Mouse (Mus musculus): ENCODE data around the gene Gria4. TPM values are rescaled to one million over a fixed set of nuclear protein-coding genes. Genes with fewer than 3 reads are reported as not detected.

The Gria4 gene
- polyA plus RNA-seq, 1 experiment from 2014 or later: 25.4 TPM

GRCm38 (mm10) chr9:4539218-4539617 is 256.8 kb downstream of the Gria4 start:
- Histone ChIP-seq H3K9ac (replicated peaks) (no peak overlapping the region), H3K27me3 (no peaks in the 10 kb centered on the region), H3K4me3 (replicated peaks) (no peak overlapping the region), H3K36me3 (no peaks in the 10 kb centered on the region), H3K27ac (no peak overlapping the region), H3K9me3 (no peaks in the 10 kb centered on the region), H3K4me1 (replicated peaks) (no peaks in the 10 kb centered on the region), H3K4me2 (replicated peaks) (no peak overlapping the region)
- no peak for ATAC-seq
- 89% methylated on average over 1 of the region's 1 CpGs for WGBS

- no peak overlapping the region for H3K27ac ChIP-seq
- 90% methylated on average over 6 of the region's 6 CpGs for WGBS
- no peaks in the 10 kb centered on the region for H3K36me3 ChIP-seq
- H3K4me2 ChIP-seq (replicated peaks): no peak overlapping the region
- no peaks in the 10 kb centered on the region for H3K9me3 ChIP-seq
- H3K4me3 ChIP-seq (replicated peaks): no peak overlapping the region
- no peaks in the 10 kb centered on the region for H3K4me1 ChIP-seq (replicated peaks)
- H3K9ac ChIP-seq (replicated peaks): no peak overlapping the region
- peak; percentile 60; the same call in 1 of the 2 replicates for ATAC-seq
- no peaks in the 10 kb centered on the region for H3K27me3 ChIP-seq
Measured at GRCm38 (mm10) chr9:4536514-4537150, 259.4 kb downstream of the Gria4 start.

- no peaks in the 10 kb centered on the region for H3K27me3 ChIP-seq
- 70% methylated on average over 1 of the region's 1 CpGs for WGBS
- H3K4me2 ChIP-seq (replicated peaks): no peak overlapping the region
- no peak overlapping the region for H3K4me3 ChIP-seq (replicated peaks)
- no peaks in the 10 kb centered on the region for H3K9me3 ChIP-seq
- peaks cover 12% of the 10 kb centered on the region for H3K4me1 ChIP-seq (replicated peaks)
- H3K36me3 ChIP-seq: no peaks in the 10 kb centered on the region
- H3K27ac ChIP-seq: peak overlapping the region; percentile 56
- no peak overlapping the region for H3K9ac ChIP-seq (replicated peaks)
- peak; percentile 80 for ATAC-seq
Measured at GRCm38 (mm10) chr9:4514563-4514885, 281.5 kb downstream of the Gria4 start.

GRCm38 (mm10) chr9:4513796-4514562 is 282.1 kb downstream of the Gria4 start:
- H3K4me3 ChIP-seq (replicated peaks): no peak overlapping the region
- H3K9ac ChIP-seq (replicated peaks): no peak overlapping the region
- H3K9me3 ChIP-seq: no peaks in the 10 kb centered on the region
- H3K27ac ChIP-seq: peak overlapping the region; percentile 56
- H3K27me3 ChIP-seq: no peaks in the 10 kb centered on the region
- peaks cover 12% of the 10 kb centered on the region for H3K4me1 ChIP-seq (replicated peaks)
- peak; percentile 68 for ATAC-seq
- no peak overlapping the region for H3K4me2 ChIP-seq (replicated peaks)
- no peaks in the 10 kb centered on the region for H3K36me3 ChIP-seq

GRCm38 (mm10) chr9:4506086-4506485 is 289.9 kb downstream of the Gria4 start:
- Histone ChIP-seq H3K27me3 (no peaks in the 10 kb centered on the region), H3K4me1 (replicated peaks) (no peaks in the 10 kb centered on the region), H3K27ac (no peak overlapping the region), H3K4me2 (replicated peaks) (no peak overlapping the region), H3K36me3 (no peaks in the 10 kb centered on the region), H3K4me3 (replicated peaks) (no peak overlapping the region), H3K9ac (replicated peaks) (no peak overlapping the region), H3K9me3 (no peaks in the 10 kb centered on the region)
- WGBS: 93% methylated on average over 3 of the region's 3 CpGs
- ATAC-seq: no peak

GRCm38 (mm10) chr9:4505087-4505486 is 290.9 kb downstream of the Gria4 start:
- Histone ChIP-seq H3K9ac (replicated peaks) (no peak overlapping the region), H3K4me2 (replicated peaks) (no peak overlapping the region), H3K27me3 (no peaks in the 10 kb centered on the region), H3K4me3 (replicated peaks) (no peak overlapping the region), H3K4me1 (replicated peaks) (no peaks in the 10 kb centered on the region), H3K9me3 (no peaks in the 10 kb centered on the region), H3K36me3 (no peaks in the 10 kb centered on the region), H3K27ac (no peak overlapping the region)
- no peak for ATAC-seq
- WGBS: 3% methylated on average over 1 of the region's 1 CpGs

GRCm38 (mm10) chr9:4486428-4486827 is 309.6 kb downstream of the Gria4 start:
- no peak overlapping the region for H3K4me2 ChIP-seq (replicated peaks)
- 0 out of 2 replicates have a peak, but pooled peaks cover 3% of the 10 kb centered on the region for H3K36me3 ChIP-seq
- H3K4me3 ChIP-seq (replicated peaks): no peak overlapping the region
- H3K4me1 ChIP-seq (replicated peaks): no peaks in the 10 kb centered on the region
- H3K27ac ChIP-seq: no peak overlapping the region
- WGBS: 97% methylated on average over 2 of the region's 2 CpGs
- H3K9me3 ChIP-seq: no peaks in the 10 kb centered on the region
- H3K9ac ChIP-seq (replicated peaks): no peak overlapping the region
- H3K27me3 ChIP-seq: no peaks in the 10 kb centered on the region
- ATAC-seq: no peak

- Histone ChIP-seq H3K9ac (replicated peaks) (no peak overlapping the region), H3K36me3 (no peaks in the 10 kb centered on the region), H3K9me3 (no peaks in the 10 kb centered on the region), H3K27me3 (no peaks in the 10 kb centered on the region), H3K4me3 (replicated peaks) (no peak overlapping the region), H3K4me2 (replicated peaks) (no peak overlapping the region), H3K4me1 (replicated peaks) (no peaks in the 10 kb centered on the region), H3K27ac (no peak overlapping the region)
- WGBS: 77% methylated on average over 2 of the region's 2 CpGs
- no peak for ATAC-seq
Measured at GRCm38 (mm10) chr9:4484502-4484901, 311.5 kb downstream of the Gria4 start.

- no peak for ATAC-seq
- Histone ChIP-seq H3K27me3 (no peaks in the 10 kb centered on the region), H3K4me1 (replicated peaks) (no peaks in the 10 kb centered on the region), H3K36me3 (no peaks in the 10 kb centered on the region), H3K4me2 (replicated peaks) (no peak overlapping the region), H3K9me3 (no peaks in the 10 kb centered on the region), H3K4me3 (replicated peaks) (no peak overlapping the region), H3K27ac (no peak overlapping the region), H3K9ac (replicated peaks) (no peak overlapping the region)
- 67% methylated on average over 2 of the region's 2 CpGs for WGBS
Measured at GRCm38 (mm10) chr9:4470791-4471190, 325.2 kb downstream of the Gria4 start.

GRCm38 (mm10) chr9:4459456-4460070 is 336.5 kb downstream of the Gria4 start:
- no peak for ATAC-seq
- 76% methylated on average over 1 of the region's 1 CpGs for WGBS

GRCm38 (mm10) chr9:4458193-4458592 is 337.8 kb downstream of the Gria4 start:
- no peak for ATAC-seq
- WGBS: 88% methylated on average over 1 of the region's 1 CpGs
- H3K4me3 ChIP-seq (replicated peaks): no peak overlapping the region

More at GRCm38 (mm10) chr9:4459456-4460070, 336.5 kb downstream of the Gria4 start:
- Histone ChIP-seq H3K36me3 (0 out of 2 replicates have a peak, but pooled peaks cover 3% of the 10 kb centered on the region), H3K27me3 (no peaks in the 10 kb centered on the region), H3K27ac (no peak overlapping the region), H3K4me2 (replicated peaks) (no peak overlapping the region), H3K4me1 (replicated peaks) (no peaks in the 10 kb centered on the region), H3K9me3 (no peaks in the 10 kb centered on the region), H3K4me3 (replicated peaks) (no peak overlapping the region), H3K9ac (replicated peaks) (no peak overlapping the region)

GRCm38 (mm10) chr9:4457644-4458043 is 338.4 kb downstream of the Gria4 start:
- ATAC-seq: no peak
- Histone ChIP-seq H3K4me2 (replicated peaks) (no peak overlapping the region), H3K4me1 (replicated peaks) (no peaks in the 10 kb centered on the region), H3K36me3 (0 out of 2 replicates have a peak, but pooled peaks cover 3% of the 10 kb centered on the region), H3K9me3 (no peaks in the 10 kb centered on the region), H3K4me3 (replicated peaks) (no peak overlapping the region), H3K27me3 (no peaks in the 10 kb centered on the region), H3K27ac (no peak overlapping the region), H3K9ac (replicated peaks) (no peak overlapping the region)
- WGBS: 94% methylated on average over 1 of the region's 1 CpGs

More at GRCm38 (mm10) chr9:4458193-4458592, 337.8 kb downstream of the Gria4 start:
- H3K4me2 ChIP-seq (replicated peaks): no peak overlapping the region
- H3K9me3 ChIP-seq: no peaks in the 10 kb centered on the region
- no peak overlapping the region for H3K9ac ChIP-seq (replicated peaks)
- H3K27ac ChIP-seq: no peak overlapping the region
- H3K27me3 ChIP-seq: no peaks in the 10 kb centered on the region
- H3K36me3 ChIP-seq: 0 out of 2 replicates have a peak, but pooled peaks cover 3% of the 10 kb centered on the region
- H3K4me1 ChIP-seq (replicated peaks): no peaks in the 10 kb centered on the region

Data from midbrain, embryonic 13.5 days (tissue).